Mouse (Mus musculus) lung, postnatal 14 days (tissue): ENCODE measurements at regions not wholly inside any gene's neighbourhood (a gene's known extent, or its start where the extent isn't known, plus 50 kb on each side); places are given as distances from the start of the nearest gene placed in this dataset.

Experiments
- DNase-seq: peaks from one replicate; pipeline ENCODE4 v3.0.0; 2021

DNA sequence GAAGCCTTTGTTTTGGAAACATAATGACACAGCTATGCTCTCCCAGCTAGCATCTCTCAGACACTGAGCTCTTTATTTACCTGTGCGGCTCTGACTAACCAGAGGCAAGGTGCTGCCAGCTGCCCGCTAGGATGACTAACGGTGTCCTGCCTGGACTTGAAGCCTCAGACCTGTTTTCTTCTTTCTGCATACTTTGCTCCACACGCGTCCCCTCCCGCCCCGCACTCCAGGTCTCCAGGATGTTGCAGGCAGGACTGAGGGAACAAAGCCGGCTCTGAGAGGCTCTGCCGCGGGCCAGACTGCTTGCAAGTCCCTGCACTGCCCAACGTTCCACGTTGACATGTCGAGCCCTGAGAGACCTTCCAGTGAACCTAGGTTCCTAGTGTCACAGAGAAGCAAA, 106.2 kb upstream of the Efcab1 start:
- no peak for DNase-seq

DNA sequence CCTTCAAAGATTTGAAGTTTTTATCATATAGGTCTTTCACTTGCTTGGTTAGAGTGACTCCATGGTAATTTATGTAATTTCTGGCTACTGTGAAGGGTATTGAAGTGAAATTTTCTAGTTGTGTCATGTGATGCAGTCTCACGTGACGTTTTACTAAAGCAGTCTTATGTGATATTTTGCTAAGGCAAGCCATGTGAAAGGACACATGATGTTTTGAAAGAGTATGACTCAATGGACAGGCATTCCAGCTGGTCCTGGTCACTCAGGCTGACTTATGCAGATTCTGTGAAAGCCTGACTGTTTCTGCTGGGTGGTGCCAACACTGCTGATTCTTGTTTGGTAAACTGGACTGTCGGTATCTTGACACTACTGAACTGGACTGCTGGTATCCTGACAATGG, 79.4 kb upstream of the Efcab1 start:
- peak; percentile 4 for DNase-seq

DNA sequence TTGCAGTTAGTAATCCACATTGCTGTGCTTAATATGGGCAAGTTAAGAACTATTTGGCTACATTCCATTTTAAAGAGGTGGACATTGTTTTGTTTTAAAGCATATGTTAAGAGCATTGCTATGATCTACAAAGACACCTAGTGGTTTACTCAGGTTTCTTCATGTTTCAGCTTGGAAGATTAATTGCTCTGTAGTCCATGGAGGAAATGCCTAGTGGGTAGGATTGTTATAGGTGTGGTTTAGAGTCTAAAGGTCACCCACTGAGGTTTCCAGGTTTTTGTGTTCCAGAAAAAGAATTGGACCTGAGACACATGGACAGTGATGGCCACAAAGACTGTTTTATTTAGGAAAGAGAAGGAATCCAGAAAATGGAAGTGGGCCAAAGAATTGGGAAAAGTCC, 65.6 kb upstream of the Efcab1 start:
- no peak for DNase-seq
